Mouse (Mus musculus) retina, adult 2 months (tissue): ENCODE data around the gene Fam151a.
"Not testable (repeated sequence)": the region's sequence is repeated elsewhere in the genome, so short reads cannot be mapped to it uniquely, and the experiment has no call there.

Experiments used
- DNase-seq: peaks from one replicate; pipeline ENCODE4 v3.0.0-alpha.2; 2012; ENCODE audit warnings: low read depth, low spot score

Fam151a gene

DNA sequence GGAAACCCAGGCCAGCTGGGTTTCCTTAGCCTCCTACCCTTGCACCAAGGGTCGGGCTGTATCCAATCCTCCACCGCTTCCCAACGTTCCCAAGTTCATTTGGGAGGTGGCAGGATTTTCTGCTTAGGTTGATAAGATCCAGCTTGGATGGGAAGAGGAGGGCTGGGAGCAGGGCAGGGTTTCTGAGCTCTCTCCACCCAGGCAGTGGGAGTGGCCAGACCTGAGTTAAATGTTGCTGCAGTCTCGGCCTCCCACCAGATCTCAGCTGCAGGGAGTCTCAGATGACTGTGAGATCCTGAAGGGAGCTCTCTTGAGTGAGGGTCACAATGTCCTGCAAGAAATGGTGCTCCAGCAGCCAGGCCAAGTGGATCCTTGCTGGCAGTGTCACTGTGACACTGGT is at the start of gene Fam151a:
Gene Fam151a (plus strand): TSS at position 254 of the 400 bp plus-strand sequence.
- DNase-seq = no peak

DNA sequence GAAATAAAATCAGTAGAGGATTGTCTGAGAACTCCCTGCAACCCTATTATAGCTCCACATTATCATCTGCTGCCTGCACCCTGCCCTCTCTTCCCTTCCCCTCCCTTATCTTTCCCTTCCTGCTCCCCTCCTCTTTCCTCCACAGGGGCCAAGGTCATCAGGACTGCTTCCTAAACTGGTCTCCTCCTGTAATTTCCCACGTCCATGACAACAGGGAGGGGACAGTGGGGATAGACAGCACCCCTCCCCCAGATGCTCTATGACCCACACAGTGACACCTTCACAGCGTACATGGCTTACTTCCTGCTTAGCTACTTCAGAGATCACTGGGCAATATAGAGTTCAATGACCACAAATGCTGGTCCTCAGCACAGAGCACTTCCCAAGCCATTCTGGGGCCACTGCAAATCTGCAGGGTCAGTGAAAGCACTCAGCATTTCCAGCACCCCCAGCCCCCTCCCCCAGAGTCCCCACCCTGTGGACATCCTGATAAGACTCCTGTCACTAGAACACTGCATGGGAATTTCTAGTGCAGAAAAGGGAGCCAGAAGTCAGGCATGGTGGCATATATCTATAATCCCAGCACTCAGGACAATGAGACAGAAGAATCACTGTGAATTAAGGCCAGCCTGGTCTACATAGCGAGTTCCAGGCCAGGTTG is 44.9 kb upstream of the Fam151a start:
- no peak for DNase-seq

DNA sequence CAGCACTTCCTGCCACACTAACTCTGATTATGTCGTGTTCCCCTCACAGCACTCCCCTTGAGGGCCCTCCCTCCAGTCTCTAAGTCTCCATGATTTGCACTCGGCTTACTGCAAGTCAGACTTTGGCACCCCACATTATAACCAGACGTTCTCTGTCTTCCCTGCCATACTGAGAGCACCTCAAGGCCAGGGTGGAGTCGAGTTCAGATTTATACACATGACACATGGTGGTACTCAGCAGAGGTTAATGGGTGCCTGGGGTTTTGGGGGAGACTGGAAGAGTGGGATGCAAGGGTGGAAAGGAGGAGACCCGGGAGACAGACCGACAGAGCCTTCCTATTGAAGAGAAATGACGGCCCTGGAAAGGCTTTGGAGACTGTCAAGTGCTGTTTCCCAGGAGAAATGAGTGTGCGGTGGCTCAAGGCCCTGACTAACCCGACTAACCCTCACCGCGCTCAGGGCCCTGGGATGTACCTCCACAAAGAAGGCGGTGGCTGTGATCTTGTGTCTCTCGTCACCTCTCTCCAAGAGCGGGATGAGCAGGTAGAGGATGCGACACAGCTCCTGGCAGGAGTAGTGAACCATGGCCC is 39.8 kb upstream of the Fam151a start:
- no peak for DNase-seq

DNA sequence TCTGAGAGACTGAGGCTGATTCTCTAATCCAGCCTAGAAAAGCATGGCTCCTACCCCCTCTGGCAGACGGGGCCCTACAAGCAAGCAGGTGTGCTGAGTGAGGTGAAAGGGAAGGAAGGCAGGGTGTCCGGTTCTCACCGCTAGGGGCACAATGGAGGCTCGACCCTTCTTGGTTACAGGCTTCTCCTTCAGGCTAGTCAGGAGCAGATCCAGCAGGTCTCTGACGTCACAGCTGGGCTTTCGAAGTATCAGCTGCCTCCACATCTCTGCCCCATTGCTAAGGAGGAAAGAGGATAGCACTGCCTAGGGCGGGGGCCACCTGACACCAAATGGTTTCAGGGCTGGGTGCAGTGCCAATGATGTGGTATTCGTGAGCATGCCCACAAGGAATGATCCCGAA is 33.7 kb upstream of the Fam151a start:
- DNase-seq = no peak

DNA sequence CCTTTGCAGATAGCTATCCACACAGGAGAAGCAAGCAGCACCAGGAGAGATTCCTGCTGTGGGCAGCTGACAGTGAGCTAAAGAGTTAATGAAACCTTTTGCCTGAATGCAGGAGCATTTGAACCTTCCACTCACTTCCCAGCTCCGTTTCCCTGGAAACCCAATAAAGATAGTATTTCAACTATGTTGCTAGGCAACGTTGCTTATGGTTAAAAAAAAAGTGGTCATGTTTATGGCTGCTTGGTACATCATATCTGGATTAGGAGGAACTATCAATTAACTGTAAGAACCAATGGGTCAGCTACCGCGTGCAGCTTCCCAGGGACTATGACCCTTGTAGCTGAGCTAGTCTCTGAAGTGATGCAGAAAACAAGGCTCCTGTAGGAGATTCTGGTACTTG is 32.9 kb upstream of the Fam151a start:
- DNase-seq = no peak

DNA sequence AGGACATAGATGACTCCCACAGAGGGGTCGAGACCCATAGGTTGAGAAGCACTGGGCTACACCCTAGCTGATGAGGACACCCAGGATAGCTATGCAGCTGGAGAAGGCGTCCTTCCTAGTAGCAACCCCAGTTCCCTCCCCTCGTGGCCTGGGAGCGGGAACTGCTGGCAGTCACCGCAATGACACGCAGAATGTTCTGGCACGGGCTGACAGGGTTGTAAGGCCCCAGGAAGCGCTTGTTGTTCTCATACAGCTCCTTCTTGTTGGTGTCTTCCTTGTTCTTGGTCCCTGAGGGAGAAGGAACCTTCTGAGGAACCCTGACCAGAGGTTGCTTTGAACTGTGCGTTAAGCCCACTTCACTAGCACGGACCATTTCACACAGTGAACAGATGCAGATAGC is 29.7 kb upstream of the Fam151a start:
- DNase-seq = no peak

DNA sequence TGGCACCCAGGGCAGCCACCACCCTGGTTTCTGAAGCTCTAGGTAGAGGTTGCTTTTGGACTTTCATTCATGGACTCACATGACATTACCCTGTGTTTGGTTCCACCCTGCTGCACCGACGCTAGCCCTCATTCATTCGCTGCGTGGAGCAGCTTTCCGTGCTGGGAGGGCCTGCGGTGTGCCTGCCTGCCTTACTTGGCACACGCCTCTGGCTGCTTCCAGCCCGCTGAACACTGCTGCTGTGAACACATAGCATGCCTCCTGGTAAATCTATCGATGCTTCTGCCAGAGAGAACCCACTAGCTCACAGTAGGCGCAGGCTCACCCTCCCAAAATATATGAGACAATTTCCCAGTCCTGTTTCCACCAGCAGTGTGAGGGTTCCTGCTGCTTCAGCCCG is 29.3 kb upstream of the Fam151a start:
- DNase-seq = no peak

DNA sequence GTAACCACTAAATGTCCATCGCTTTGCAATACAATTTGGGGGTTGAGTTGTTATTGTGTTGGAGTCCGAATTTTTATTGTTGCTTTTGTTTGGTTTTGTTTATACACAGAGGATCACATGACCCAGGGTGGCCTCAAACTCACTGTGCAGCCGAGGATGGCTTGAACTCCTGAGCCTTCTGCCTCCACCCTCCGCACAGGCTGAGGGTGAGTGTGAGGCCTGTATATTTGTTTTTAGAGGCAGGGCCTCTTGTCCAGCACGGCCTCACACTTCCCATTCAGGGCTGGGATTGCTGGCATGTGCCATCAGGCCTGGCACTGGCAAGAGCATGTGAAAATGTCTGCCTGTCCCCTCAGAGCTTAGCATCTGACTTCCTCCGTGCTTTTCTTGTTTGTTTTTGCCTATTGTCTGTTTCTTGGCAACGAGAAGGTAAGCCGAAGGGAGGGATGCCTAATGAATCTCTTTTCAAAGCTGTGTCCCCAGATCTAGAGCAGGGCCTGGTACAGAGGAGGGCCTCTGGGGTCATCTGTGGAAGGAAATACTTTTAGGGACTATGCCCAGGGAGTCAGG is 28.5 kb upstream of the Fam151a start:
- DNase-seq = no peak

DNA sequence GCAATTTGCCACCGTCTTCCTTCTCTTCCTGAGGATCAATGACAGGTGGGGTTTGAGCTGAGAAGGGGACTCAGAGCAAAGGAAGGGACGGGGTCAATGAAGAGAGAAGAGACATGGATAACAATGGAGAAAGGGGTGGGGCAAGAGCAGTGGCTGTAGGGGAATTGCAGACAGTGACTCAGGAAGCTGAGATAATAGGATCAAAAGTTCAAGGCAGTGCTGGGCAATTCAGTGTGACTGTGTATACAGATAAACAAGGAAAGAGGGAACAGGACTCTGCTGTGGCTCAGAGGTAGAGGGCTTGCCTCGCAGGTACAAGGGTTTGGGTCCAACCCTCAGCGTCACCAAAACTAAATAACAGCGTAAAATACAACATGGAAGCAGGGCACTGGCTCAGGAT is 25.7 kb upstream of the Fam151a start:
- no peak for DNase-seq

DNA sequence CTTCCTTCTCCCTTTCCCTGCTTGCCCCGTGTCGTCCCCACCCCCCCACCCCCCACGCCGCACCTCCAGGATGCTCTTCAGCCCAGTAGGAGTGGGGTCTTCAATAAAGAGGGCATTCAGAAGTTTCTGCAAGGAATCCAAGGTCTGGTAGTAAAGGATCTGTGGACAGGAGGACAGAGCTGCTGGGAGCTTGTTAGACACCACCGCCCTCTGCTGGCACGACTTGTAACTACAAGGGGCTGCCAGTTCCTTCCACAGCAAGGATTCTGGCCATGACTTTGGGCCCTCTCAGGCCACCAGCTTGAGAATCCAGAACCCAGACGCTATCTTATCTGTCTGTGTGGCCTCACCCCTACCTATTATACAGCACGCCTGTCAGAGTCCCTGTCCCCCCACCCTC is 25.3 kb upstream of the Fam151a start:
- peak; percentile 44 for DNase-seq

DNA sequence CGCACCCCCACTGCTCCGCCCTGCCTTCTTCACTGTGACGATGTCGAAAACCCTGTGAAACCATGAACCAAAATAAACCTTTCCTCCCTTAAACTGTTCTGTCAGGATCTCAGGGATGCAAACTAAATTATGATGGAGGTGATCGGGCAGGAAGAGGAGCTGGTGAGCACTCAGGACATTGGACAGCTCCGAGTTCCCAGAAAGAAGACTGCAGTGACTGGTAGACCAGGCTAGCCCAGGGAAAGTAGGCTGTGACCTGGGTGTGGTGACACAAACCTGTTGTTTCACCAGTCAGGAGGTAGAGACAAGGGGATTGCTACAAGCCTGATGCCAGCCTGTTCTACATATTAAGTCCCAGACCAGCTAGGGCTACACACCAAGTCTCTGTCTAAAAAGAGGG is 20.1 kb upstream of the Fam151a start:
- no peak for DNase-seq

DNA sequence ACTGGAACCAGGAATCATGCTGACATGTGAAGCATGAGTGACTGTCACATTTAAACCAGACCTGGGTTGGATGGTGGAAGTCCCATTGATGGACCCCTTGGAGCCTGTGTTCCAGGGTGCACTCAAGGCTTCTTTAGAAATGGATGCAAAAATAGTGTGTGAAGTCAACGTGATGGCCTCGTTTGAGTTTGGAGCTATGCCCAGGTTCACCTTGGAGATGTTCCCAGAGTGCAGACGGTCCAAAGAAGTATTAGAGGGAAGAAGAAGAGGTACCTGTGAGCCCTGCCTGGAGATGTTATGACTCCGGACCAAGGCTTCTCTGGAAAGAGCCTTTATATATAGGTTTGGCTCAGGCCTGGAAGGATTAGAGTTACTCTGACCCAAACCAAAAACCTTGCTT is 13.1 kb upstream of the Fam151a start:
- DNase-seq = no peak

DNA sequence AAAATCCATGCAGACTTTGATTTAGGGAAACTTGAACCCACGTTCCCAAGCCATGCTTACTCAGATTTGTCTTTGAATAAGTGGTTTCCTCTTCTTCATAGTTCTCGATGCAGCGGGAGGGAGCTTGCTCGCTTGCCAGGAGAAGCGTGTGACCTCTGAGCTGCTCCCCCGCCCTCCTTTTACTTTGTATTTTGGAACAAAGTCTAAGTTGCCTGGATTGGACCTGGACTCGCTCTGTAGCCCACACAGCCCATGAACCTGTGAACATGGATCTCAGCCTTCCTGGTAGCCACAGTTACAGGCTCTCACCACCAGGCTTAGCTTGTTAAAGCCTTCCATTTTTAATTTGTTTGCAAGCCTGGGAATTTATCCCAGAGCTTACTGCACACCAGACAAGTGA is 2.9 kb upstream of the Fam151a start, which contains the start of gene Mroh7:
Gene Mroh7 (minus strand): TSS at position 112 of the 400 bp plus-strand sequence.
- DNase-seq = no peak

DNA sequence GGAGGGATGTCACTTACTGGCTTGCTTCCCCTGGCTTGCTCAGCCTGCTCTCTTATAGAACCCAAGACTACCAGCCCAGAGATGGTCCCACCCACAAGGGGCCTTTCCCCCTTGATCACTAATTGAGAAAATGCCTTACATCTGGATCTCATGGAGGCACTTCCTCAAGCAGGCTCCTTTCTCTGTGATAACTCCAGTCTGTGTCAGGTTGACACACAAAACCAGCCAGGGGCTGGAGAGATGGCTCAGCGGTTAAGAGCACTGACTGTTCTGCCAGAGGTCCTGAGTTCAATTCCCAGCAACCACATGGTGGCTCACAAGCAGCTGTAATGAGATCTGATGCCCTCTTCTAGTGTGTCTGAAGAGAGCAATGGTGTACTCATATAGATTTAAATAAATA is 3.2 kb downstream of the Fam151a start:
- DNase-seq = not testable (repeated sequence)

DNA sequence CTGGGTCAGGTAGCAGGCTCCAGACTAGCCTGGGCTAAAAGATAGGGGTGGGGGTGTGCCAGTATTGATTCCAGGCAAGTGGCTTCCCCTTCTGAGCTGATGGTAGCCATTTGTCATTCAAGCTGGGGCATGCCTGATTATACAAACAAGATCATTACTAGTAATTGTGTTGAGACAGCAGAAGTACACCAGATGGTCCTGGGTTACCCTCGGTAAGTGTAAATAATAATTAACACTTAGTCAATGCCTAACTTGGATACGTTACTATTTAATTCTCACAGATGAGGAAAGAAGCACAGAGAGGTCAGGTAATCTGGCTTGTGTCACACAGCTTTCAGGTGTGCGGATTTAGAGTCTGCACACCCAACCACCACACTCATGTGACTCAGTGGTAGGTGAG is 4.2 kb downstream of the Fam151a start:
- DNase-seq = no peak

DNA sequence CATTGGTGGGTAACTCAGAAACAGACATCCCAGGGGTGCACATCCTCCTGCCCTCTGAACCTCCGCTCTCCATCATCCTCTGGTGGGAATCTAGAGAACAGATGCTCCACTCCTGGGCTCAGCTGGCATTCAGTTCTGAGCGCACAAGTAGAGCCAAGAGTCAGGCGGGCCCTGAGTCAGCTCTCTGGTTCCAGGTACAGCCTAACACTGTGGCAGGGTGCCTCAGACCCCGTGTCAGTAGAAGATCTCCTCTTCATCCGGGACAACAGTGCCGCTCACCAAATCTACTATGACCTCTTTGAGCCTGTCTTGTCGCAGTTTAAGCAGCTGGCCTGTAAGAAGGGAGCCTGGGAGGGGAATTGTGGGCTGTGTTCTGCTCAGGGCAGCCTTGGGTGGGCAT is 12.2 kb downstream of the Fam151a start:
- DNase-seq = no peak

DNA sequence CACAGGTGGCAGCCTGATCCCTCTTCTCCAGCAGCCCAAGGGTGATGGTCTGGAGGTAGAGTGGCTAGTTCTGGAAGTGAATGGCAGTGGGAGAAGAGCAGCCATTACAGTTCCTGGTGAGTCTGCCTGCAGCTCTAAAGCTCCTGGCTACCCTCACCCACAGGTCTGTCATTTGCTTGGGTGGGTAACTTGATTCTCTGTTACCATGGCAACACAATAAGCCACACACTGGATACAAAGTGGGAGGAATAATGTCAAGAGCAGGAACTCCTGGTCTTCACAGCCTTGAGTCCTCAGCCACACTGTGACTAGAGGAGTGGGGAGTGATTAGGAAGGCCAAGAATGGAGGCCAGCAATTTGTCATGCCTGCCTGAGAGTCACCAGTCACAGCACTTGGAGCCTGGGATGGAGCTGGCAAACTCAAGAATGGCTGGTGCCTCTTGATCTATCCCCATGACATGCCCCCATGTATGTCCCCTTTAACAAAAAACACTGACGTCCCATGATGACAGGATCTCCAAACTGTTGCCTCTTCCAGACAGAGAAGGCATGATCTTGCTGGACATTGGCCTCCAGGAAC is 13.4 kb downstream of the Fam151a start:
- DNase-seq = no peak

DNA sequence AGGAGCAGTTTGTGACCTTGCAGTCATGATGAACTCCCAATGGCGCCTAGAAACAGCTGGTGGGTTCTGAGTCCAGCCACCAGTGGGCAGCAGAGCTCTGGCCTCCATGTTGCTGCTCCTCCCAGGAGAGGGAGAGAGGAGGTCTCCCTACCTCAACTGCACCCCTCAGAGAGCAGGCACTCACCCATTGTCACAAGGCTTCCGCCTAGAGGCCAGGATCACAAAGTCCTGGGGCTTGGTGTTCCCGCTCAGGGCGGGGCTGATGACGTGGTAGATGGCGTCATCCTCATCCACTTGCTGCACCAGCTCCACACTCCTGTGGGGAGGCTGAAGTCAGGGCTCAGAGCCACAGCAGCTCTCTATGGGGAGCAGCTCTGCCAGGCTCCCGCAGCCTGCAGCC is 16.0 kb downstream of the Fam151a start:
- DNase-seq = peak; percentile 18

DNA sequence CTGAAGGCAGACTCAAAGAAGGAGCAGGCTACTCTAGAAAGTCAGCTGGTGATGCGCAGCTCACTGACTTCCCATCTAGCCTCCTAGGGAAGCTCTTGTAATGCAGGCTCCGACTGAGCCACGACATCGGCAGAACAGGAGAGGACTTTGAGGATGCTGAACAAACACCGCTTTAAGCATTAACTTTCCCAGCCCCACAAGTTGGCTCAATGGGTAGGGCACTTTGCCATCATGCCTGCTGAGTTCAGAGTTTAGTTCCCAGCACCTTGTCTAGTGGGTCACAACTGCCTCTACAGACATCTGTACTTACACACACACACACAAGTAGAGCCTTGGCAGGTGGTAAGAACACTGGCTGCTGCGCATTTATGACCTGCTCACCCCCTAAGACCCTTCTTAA is 18.0 kb downstream of the Fam151a start:
- DNase-seq = no peak

DNA sequence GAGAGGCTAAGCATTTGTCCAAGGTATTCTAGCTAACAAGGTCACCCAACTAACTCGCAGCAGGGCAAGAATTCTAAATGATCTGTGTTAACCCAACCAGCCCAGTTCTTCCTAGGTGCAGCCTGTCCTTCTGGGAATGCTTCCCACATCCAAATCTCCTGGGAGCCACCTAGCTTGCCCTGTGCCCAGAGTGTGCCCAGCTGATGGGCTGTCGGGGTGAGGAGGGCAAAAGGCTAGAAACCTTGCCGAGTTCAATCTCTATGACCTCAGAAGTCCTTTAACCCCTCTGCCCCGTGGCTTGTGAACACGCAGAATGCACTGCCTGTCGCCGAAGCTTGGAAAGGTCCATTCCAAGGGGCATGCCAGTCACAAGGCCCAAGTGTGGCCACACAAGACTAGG is 30.5 kb downstream of the Fam151a start:
- no peak for DNase-seq

DNA sequence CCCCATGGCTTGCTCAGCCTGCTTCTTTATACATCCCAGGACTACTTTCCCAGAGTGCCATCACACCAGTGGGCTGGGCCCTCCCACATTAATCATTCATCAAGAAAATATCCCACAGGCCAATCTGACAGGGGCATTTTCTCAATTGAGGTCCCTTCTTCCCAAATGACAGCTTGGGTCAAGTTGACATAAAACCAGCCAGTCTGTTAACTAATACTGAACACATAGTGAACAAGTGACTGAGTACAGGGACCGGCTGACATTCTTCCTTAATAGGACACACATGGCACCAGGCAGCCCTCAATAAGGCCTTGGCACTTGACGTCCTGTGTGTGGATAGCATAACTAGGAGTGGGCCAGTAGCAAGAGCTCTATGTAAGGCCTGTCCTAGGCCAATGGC is 35.6 kb downstream of the Fam151a start:
- no peak for DNase-seq

DNA sequence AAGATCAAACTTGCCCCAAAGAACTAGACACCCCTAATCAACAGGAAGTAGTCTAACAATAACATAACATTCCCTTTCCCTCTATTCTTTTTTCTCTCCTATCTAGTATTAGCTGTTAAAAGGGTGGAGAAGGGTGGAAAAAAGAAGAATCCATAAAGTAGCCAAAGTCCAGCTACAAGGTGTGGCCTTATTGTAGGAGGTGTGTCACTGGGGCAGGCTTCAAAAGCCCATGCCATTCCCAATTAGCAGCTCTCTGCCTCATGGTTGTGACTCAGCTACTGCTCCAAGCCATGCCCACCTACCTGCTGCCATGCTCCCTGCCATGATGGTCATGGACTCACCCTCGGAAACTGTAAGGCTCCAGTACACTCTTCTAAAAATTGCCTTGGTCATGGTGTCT is 38.9 kb downstream of the Fam151a start:
- no peak for DNase-seq

DNA sequence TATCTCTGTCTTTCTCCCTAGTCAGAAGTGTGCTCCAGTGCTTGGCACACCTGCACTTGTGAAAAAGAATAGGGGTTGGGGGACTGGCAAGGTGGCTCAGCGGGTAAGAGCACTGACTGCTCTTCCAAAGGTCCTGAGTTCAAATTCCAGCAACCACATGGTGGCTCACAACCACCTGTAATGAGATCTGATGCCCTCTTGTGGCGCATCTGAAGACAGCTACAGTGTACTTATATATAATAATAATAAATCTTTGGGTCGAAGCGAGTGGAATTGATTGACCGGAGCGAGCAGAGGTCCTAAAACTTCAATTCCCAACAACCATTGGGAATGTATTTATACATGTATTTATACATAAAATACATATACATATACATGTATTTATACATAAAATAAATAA is 42.1 kb downstream of the Fam151a start:
- DNase-seq = not testable (repeated sequence)
